Mouse (Mus musculus): Measurements from ENCODE around the gene Uchl4.
"Not testable (repeated sequence)": the region's sequence is repeated elsewhere in the genome, so short reads cannot be mapped to it uniquely, and the experiment has no call there.

Gene Uchl4
- long read RNA-seq, experiment 1 = 0 reads
- long read RNA-seq, experiment 2 = 0 reads

GRCm38 (mm10) chr9:64234768-64235435 lies at the start of gene Uchl4:
Gene Uchl4 (plus strand): TSS chr9:64235201.
- intact Hi-C loops (cut with DNase I) = no loop called here

- intact Hi-C loops (cut with DNase I) = no loop called here
Measured at GRCm38 (mm10) chr9:64193879-64194278, 41.1 kb upstream of the Uchl4 start.

GRCm38 (mm10) chr9:64195554-64195953 lies 39.4 kb upstream of the Uchl4 start:
- intact Hi-C loops (cut with DNase I) = no loop called here

- intact Hi-C loops (cut with DNase I) = no loop called here
Measured at GRCm38 (mm10) chr9:64197524-64197923, 37.5 kb upstream of the Uchl4 start.

GRCm38 (mm10) chr9:64198068-64198762 lies 36.8 kb upstream of the Uchl4 start:
- intact Hi-C loops (cut with DNase I) = no loop called here

- intact Hi-C loops (cut with DNase I) = not testable (repeated sequence)
Measured at GRCm38 (mm10) chr9:64198763-64199418, 36.1 kb upstream of the Uchl4 start.

GRCm38 (mm10) chr9:64199897-64200296 lies 35.1 kb upstream of the Uchl4 start:
- intact Hi-C loops (cut with DNase I) = no loop called here

- intact Hi-C loops (cut with DNase I) = no loop called here
Measured at GRCm38 (mm10) chr9:64202331-64202730, 32.7 kb upstream of the Uchl4 start.

- intact Hi-C loops (cut with DNase I) = no loop called here
Measured at GRCm38 (mm10) chr9:64202866-64203265, 32.1 kb upstream of the Uchl4 start.

- intact Hi-C loops (cut with DNase I) = no loop called here
Measured at GRCm38 (mm10) chr9:64207509-64208084, 27.4 kb upstream of the Uchl4 start.

- intact Hi-C loops (cut with DNase I) = no loop called here
Measured at GRCm38 (mm10) chr9:64214452-64214851, 20.5 kb upstream of the Uchl4 start.

GRCm38 (mm10) chr9:64216090-64216489 lies 18.9 kb upstream of the Uchl4 start:
- intact Hi-C loops (cut with DNase I) = no loop called here

- intact Hi-C loops (cut with DNase I) = no loop called here
Measured at GRCm38 (mm10) chr9:64216641-64217040, 18.4 kb upstream of the Uchl4 start.

- intact Hi-C loops (cut with DNase I) = no loop called here
Measured at GRCm38 (mm10) chr9:64217887-64218286, 17.1 kb upstream of the Uchl4 start.

GRCm38 (mm10) chr9:64219305-64219704 lies 15.7 kb upstream of the Uchl4 start:
- intact Hi-C loops (cut with DNase I) = no loop called here

GRCm38 (mm10) chr9:64219772-64220420 lies 15.1 kb upstream of the Uchl4 start:
- intact Hi-C loops (cut with DNase I) = no loop called here

- intact Hi-C loops (cut with DNase I) = no loop called here
Measured at GRCm38 (mm10) chr9:64220603-64221002, 14.4 kb upstream of the Uchl4 start.

GRCm38 (mm10) chr9:64221480-64221879 lies 13.5 kb upstream of the Uchl4 start:
- intact Hi-C loops (cut with DNase I) = no loop called here

- intact Hi-C loops (cut with DNase I) = no loop called here
Measured at GRCm38 (mm10) chr9:64222098-64222497, 12.9 kb upstream of the Uchl4 start.

GRCm38 (mm10) chr9:64225805-64226204 lies 9.2 kb upstream of the Uchl4 start:
- intact Hi-C loops (cut with DNase I) = no loop called here

- intact Hi-C loops (cut with DNase I) = no loop called here
Measured at GRCm38 (mm10) chr9:64227736-64228135, 7.3 kb upstream of the Uchl4 start.

Measured in adrenal gland (tissue).